Mouse (Mus musculus): ENCODE measurements around the gene Atxn2. TPM values are rescaled to one million over a fixed set of nuclear protein-coding genes. Genes with fewer than 3 reads are reported as not detected.

The Atxn2 gene
- total RNA-seq, 1 experiment, result 58.0 TPM

- DNase-seq (ENCODE audit: low read depth, low spot score), result no peak
- H3K9me3 ChIP-seq (ENCODE audit: control insufficient read depth, insufficient read depth, low read depth, low read length), result no peaks in the 10 kb centered on the region
- no peak overlapping the region for H3K9ac ChIP-seq (ENCODE audit: insufficient read depth, low read depth, low read length, poor library complexity, severe bottlenecking)
- in situ Hi-C loops (cut with MboI; ENCODE audit: low sequenced_read_pairs in 2 of 2, unreplicated experiment in 2 of 2), result no loop called here
- no peak overlapping the region for H3K4me3 ChIP-seq (ENCODE audit: insufficient read depth in 1 of 2, low read depth in 1 of 2, low read length in 2 of 2, poor library complexity in 1 of 2, severe bottlenecking in 1 of 2)
- no peaks in the 10 kb centered on the region; the same call in 1 of the 2 replicates for H3K36me3 ChIP-seq (ENCODE audit: control insufficient read depth, insufficient read depth, low read length, poor library complexity, severe bottlenecking)
- no peak overlapping the region for H3K27ac ChIP-seq (ENCODE audit: insufficient read depth, low read depth, low read length, poor library complexity, severe bottlenecking)
- H3K4me1 ChIP-seq (ENCODE audit: control insufficient read depth in 2 of 2, insufficient read depth in 2 of 2, low read length in 2 of 2, poor library complexity in 1 of 2), result peaks cover 7 to 18% of the 10 kb centered on the region in 2 experiments
- TF ChIP-seq MAFK (IDR thresholded peaks at IDR 0.05; ENCODE audit: insufficient read depth, low read depth, low read length) (no peak), ZNF384 (IDR thresholded peaks at IDR 0.05; ENCODE audit: low read depth, low read length) (peak; percentile 71)
Measured at GRCm38 (mm10) chr5:121714928-121715327, 3.8 kb downstream of the Atxn2 start.

DNA sequence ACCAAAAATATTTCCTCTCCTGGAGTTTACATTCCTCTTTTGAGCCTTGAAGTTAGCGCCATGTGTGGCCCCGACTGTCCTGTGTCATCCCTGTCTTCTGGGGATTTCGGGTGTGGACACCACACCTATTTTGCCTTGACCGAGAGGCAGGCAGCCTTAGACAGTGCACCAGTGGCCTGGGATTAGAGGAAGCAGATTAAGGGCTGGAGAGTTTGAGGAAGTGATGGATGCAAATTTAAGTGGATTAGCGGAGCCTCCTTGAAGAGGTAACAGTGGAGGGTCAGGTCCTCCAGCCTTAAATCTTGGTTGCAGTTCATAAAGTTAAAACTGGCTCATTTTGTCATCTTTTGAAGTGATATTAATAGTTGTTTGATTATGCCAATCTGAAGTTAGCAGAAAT lies 7.3 kb downstream of the Atxn2 start:
- no peak overlapping the region for H3K9ac ChIP-seq (ENCODE audit: insufficient read depth, low read depth, low read length, poor library complexity, severe bottlenecking)
- TF ChIP-seq ZC3H11A (IDR thresholded peaks at IDR 0.05; ENCODE audit: borderline replicate concordance, low read depth, low read length) (no peak), HCFC1 (IDR thresholded peaks at IDR 0.05; ENCODE audit: borderline replicate concordance, insufficient read depth, low read length) (no peak)
- no peak overlapping the region for H3K4me3 ChIP-seq (ENCODE audit: insufficient read depth in 1 of 2, low read depth in 1 of 2, low read length in 2 of 2, poor library complexity in 1 of 2, severe bottlenecking in 1 of 2)
- in situ Hi-C loops (cut with MboI; ENCODE audit: low sequenced_read_pairs in 2 of 2, unreplicated experiment in 2 of 2), result no loop called here
- no peaks in the 10 kb centered on the region; the same call in 1 of the 2 replicates for H3K36me3 ChIP-seq (ENCODE audit: control insufficient read depth, insufficient read depth, low read length, poor library complexity, severe bottlenecking)
- H3K27ac ChIP-seq (ENCODE audit: insufficient read depth, low read depth, low read length, poor library complexity, severe bottlenecking), result no peak overlapping the region
- peaks cover 8 to 20% of the 10 kb centered on the region in 2 experiments for H3K4me1 ChIP-seq (ENCODE audit: control insufficient read depth in 2 of 2, insufficient read depth in 2 of 2, low read length in 2 of 2, poor library complexity in 1 of 2)
- no peak for DNase-seq (ENCODE audit: low read depth, low spot score)
- no peaks in the 10 kb centered on the region for H3K9me3 ChIP-seq (ENCODE audit: control insufficient read depth, insufficient read depth, low read depth, low read length)

DNA sequence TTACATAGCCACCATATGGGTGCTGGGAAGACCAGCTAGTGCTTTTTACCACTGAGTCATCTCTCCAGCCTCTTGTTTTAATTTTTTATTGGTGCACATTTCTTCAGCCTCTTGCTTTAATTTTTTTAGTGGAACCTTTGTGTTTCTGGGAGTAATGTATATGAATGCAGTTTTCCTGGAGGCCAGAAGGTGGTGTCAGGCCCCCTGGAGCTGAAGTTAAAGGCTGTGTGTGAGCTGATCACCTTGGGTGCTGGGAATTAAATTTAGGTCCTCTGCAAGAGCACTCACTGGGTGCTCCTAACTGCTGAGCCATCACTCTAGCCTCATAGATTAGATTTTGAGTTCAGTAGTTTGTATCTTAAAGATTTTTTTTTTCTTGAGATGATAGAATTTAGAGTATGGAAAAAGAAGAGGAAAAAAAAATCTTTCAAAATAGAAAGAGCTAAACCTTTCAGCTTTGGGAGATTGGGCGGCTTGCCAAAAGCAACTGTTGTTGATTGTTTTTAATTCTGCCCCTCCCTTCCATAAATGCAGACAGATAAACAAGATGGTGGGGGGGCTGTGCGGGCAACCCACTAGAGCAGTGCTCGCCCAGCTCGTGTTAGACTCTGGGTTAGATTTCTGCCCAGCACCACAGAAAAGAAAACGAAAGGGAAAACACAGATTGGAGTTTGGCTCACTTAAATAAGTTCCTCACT lies 9.9 kb downstream of the Atxn2 start:
- in situ Hi-C loops (cut with MboI; ENCODE audit: low sequenced_read_pairs in 2 of 2, unreplicated experiment in 2 of 2), result no loop called here
- H3K4me3 ChIP-seq (ENCODE audit: insufficient read depth in 1 of 2, low read depth in 1 of 2, low read length in 2 of 2, poor library complexity in 1 of 2, severe bottlenecking in 1 of 2), result no peak overlapping the region
- no peaks in the 10 kb centered on the region for H3K9me3 ChIP-seq (ENCODE audit: control insufficient read depth, insufficient read depth, low read depth, low read length)
- peaks cover 5 to 10% of the 10 kb centered on the region in 2 experiments for H3K4me1 ChIP-seq (ENCODE audit: control insufficient read depth in 2 of 2, insufficient read depth in 2 of 2, low read length in 2 of 2, poor library complexity in 1 of 2)
- H3K27ac ChIP-seq (ENCODE audit: insufficient read depth, low read depth, low read length, poor library complexity, severe bottlenecking), result no peak overlapping the region
- TF ChIP-seq CHD2 (IDR thresholded peaks at IDR 0.05; ENCODE audit: low read depth, low read length) (no peak), ZC3H11A (IDR thresholded peaks at IDR 0.05; ENCODE audit: borderline replicate concordance, low read depth, low read length) (no peak), HCFC1 (IDR thresholded peaks at IDR 0.05; ENCODE audit: borderline replicate concordance, insufficient read depth, low read length) (no peak), ZNF384 (IDR thresholded peaks at IDR 0.05; ENCODE audit: low read depth, low read length) (no peak), MAFK (IDR thresholded peaks at IDR 0.05; ENCODE audit: insufficient read depth, low read depth, low read length) (no peak)
- H3K36me3 ChIP-seq (ENCODE audit: control insufficient read depth, insufficient read depth, low read length, poor library complexity, severe bottlenecking), result no peaks in the 10 kb centered on the region; the same call in 1 of the 2 replicates
- DNase-seq (ENCODE audit: low read depth, low spot score), result no peak
- H3K9ac ChIP-seq (ENCODE audit: insufficient read depth, low read depth, low read length, poor library complexity, severe bottlenecking), result no peak overlapping the region

GRCm38 (mm10) chr5:121721841-121722240 lies 10.7 kb downstream of the Atxn2 start:
- H3K9ac ChIP-seq (ENCODE audit: insufficient read depth, low read depth, low read length, poor library complexity, severe bottlenecking), result no peak overlapping the region
- TF ChIP-seq ZNF384 (IDR thresholded peaks at IDR 0.05; ENCODE audit: low read depth, low read length) (no peak), MAFK (IDR thresholded peaks at IDR 0.05; ENCODE audit: insufficient read depth, low read depth, low read length) (no peak), ZC3H11A (IDR thresholded peaks at IDR 0.05; ENCODE audit: borderline replicate concordance, low read depth, low read length) (no peak), HCFC1 (IDR thresholded peaks at IDR 0.05; ENCODE audit: borderline replicate concordance, insufficient read depth, low read length) (no peak), CHD2 (IDR thresholded peaks at IDR 0.05; ENCODE audit: low read depth, low read length) (no peak)
- peaks cover 5% of the 10 kb centered on the region in 2 experiments for H3K4me1 ChIP-seq (ENCODE audit: control insufficient read depth in 2 of 2, insufficient read depth in 2 of 2, low read length in 2 of 2, poor library complexity in 1 of 2)
- H3K27ac ChIP-seq (ENCODE audit: insufficient read depth, low read depth, low read length, poor library complexity, severe bottlenecking), result no peak overlapping the region
- no peak for DNase-seq (ENCODE audit: low read depth, low spot score)
- H3K4me3 ChIP-seq (ENCODE audit: insufficient read depth in 1 of 2, low read depth in 1 of 2, low read length in 2 of 2, poor library complexity in 1 of 2, severe bottlenecking in 1 of 2), result no peak overlapping the region
- no peaks in the 10 kb centered on the region for H3K9me3 ChIP-seq (ENCODE audit: control insufficient read depth, insufficient read depth, low read depth, low read length)
- in situ Hi-C loops (cut with MboI; ENCODE audit: low sequenced_read_pairs in 2 of 2, unreplicated experiment in 2 of 2), result no loop called here
- H3K36me3 ChIP-seq (ENCODE audit: control insufficient read depth, insufficient read depth, low read length, poor library complexity, severe bottlenecking), result no peaks in the 10 kb centered on the region; the same call in 1 of the 2 replicates

- in situ Hi-C loops (cut with MboI; ENCODE audit: low sequenced_read_pairs in 2 of 2, unreplicated experiment in 2 of 2), result no loop called here
- DNase-seq (ENCODE audit: low read depth, low spot score), result no peak
- Histone ChIP-seq H3K4me1 (ENCODE audit: control insufficient read depth in 2 of 2, insufficient read depth in 2 of 2, low read length in 2 of 2, poor library complexity in 1 of 2) (peaks cover 3% of the 10 kb centered on the region in 2 experiments; a peak in 1 of 4 replicates), H3K27ac (ENCODE audit: insufficient read depth, low read depth, low read length, poor library complexity, severe bottlenecking) (no peak overlapping the region), H3K9me3 (ENCODE audit: control insufficient read depth, insufficient read depth, low read depth, low read length) (no peaks in the 10 kb centered on the region), H3K36me3 (ENCODE audit: control insufficient read depth, insufficient read depth, low read length, poor library complexity, severe bottlenecking) (no peaks in the 10 kb centered on the region; the same call in 1 of the 2 replicates), H3K4me3 (ENCODE audit: insufficient read depth in 1 of 2, low read depth in 1 of 2, low read length in 2 of 2, poor library complexity in 1 of 2, severe bottlenecking in 1 of 2) (no peak overlapping the region), H3K9ac (ENCODE audit: insufficient read depth, low read depth, low read length, poor library complexity, severe bottlenecking) (no peak overlapping the region)
- TF ChIP-seq CHD2 (IDR thresholded peaks at IDR 0.05; ENCODE audit: low read depth, low read length), result no peak
- no peak for TF ChIP-seq ZC3H11A (IDR thresholded peaks at IDR 0.05; ENCODE audit: borderline replicate concordance, low read depth, low read length)
- TF ChIP-seq MAFK (IDR thresholded peaks at IDR 0.05; ENCODE audit: insufficient read depth, low read depth, low read length), result no peak
Measured at GRCm38 (mm10) chr5:121724678-121725077, 13.5 kb downstream of the Atxn2 start.
